Comparison of ENCODE assay signal across 8 mouse cellular contexts in the genomic region with DNA sequence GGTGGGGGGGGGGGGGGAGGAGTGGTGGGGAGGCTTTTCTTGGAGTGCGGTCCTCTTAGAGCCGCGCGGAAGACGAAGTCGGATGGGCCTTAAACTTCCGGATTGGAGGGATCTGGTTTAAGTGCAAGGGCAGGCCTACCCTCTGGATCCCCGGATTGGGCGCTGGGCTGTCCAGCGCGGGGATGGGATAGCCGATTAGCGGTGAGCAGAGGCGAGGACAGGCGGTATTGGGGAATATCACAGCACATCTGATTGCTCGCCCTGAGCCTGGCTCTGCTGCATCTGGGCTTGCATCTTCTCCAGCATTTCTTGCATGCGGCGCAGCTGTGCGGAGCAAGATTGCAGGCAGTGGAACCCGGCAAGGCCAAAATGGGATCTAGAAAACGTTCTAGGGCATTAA. TPM values are rescaled to one million over a fixed set of nuclear protein-coding genes. Genes with fewer than 3 reads are reported as not detected.
DNase-seq lines count a peak whose midpoint lies in the region; ATAC-seq and TF ChIP-seq lines count a peak whose summit lies in the region.

No protein-coding gene starts in this region.

- TF ChIP-seq CTCF in kidney, postnatal 0 days (IDR thresholded peaks at IDR 0.05; ENCODE audit: low read depth), result no peak

- WGBS in kidney, postnatal 0 days, result 35% methylated on average over 21 of the region's 21 CpGs
- 21% methylated on average over 21 of the region's 21 CpGs for WGBS in embryonic facial prominence, embryonic 12.5 days
- WGBS in intestine, embryonic 15.5 days, result 31% methylated on average over 21 of the region's 21 CpGs
- WGBS in neural tube, embryonic 11.5 days, result 25% methylated on average over 21 of the region's 21 CpGs

- H3K4me1 ChIP-seq in kidney, postnatal 0 days (replicated peaks; ENCODE audit: insufficient read depth, low read length), result no peaks in the 10 kb centered on the region
- peaks cover 5% of the 10 kb centered on the region; the same call in 1 of the 2 replicates for H3K4me1 ChIP-seq in embryonic facial prominence, embryonic 12.5 days
- peaks cover 11% of the 10 kb centered on the region for H3K4me1 ChIP-seq in intestine, embryonic 15.5 days (replicated peaks)
- H3K4me1 ChIP-seq in neural tube, embryonic 11.5 days (ENCODE audit: control insufficient read depth, insufficient read depth, low read length), result peaks cover 1% of the 10 kb centered on the region

- H3K4me3 ChIP-seq in kidney, postnatal 0 days (replicated peaks; ENCODE audit: low read depth, low read length), result peak overlapping the region; percentile 30
- H3K4me3 ChIP-seq in embryonic facial prominence, embryonic 12.5 days, result peak overlapping the region; percentile 29; the same call in 1 of the 2 replicates
- H3K4me3 ChIP-seq in intestine, embryonic 15.5 days (replicated peaks), result peak overlapping the region; percentile 33; the same call in 1 of the 2 replicates
- H3K4me3 ChIP-seq in neural tube, embryonic 11.5 days (ENCODE audit: low read depth, low read length), result peak overlapping the region; percentile 13; the same call in 1 of the 2 replicates

- no peak for ATAC-seq in kidney, postnatal 0 days (replicated peaks; ENCODE audit: low FRiP score, low read depth)
- ATAC-seq in embryonic facial prominence, embryonic 12.5 days (ENCODE audit: insufficient number of reproducible peaks, insufficient read depth, low FRiP score, low TSS enrichment), result no peak
- no peak for ATAC-seq in intestine, embryonic 15.5 days
- ATAC-seq in neural tube, embryonic 11.5 days (ENCODE audit: insufficient read depth, low FRiP score, low TSS enrichment), result no peak
- no peak for ATAC-seq in CD4-positive, CD25-positive, alpha-beta regulatory T cell, adult 4 months

- H3K4me2 ChIP-seq in kidney, postnatal 0 days (ENCODE audit: low read length), result peak overlapping the region; percentile 76
- H3K4me2 ChIP-seq in embryonic facial prominence, embryonic 12.5 days (replicated peaks), result peak overlapping the region; percentile 49
- peak overlapping the region; percentile 73 for H3K4me2 ChIP-seq in intestine, embryonic 15.5 days (replicated peaks)
- H3K4me2 ChIP-seq in neural tube, embryonic 11.5 days (ENCODE audit: low read depth), result peak overlapping the region; percentile 36

- H3K9me3 ChIP-seq in kidney, postnatal 0 days (replicated peaks; ENCODE audit: low read length), result no peaks in the 10 kb centered on the region
- H3K9me3 ChIP-seq in embryonic facial prominence, embryonic 12.5 days, result no peaks in the 10 kb centered on the region
- H3K9me3 ChIP-seq in intestine, embryonic 15.5 days, result no peaks in the 10 kb centered on the region
- no peaks in the 10 kb centered on the region for H3K9me3 ChIP-seq in neural tube, embryonic 11.5 days (ENCODE audit: control insufficient read depth, low read length)

- no peaks in the 10 kb centered on the region for H3K36me3 ChIP-seq in kidney, postnatal 0 days (ENCODE audit: insufficient read depth, low read length)
- H3K36me3 ChIP-seq in embryonic facial prominence, embryonic 12.5 days, result no peaks in the 10 kb centered on the region
- no peaks in the 10 kb centered on the region for H3K36me3 ChIP-seq in intestine, embryonic 15.5 days
- H3K36me3 ChIP-seq in neural tube, embryonic 11.5 days (ENCODE audit: control insufficient read depth, insufficient read depth, low read length), result no peaks in the 10 kb centered on the region

- peak overlapping the region; percentile 64; the same call in 1 of the 2 replicates for H3K27ac ChIP-seq in kidney, postnatal 0 days
- H3K27ac ChIP-seq in embryonic facial prominence, embryonic 12.5 days, result no peak overlapping the region
- H3K27ac ChIP-seq in intestine, embryonic 15.5 days, result no peak overlapping the region
- no peak overlapping the region for H3K27ac ChIP-seq in neural tube, embryonic 11.5 days (ENCODE audit: low read depth, low read length)

- peak; percentile 45 for DNase-seq in kidney, postnatal 0 days (ENCODE audit: low spot score)
- DNase-seq in kidney, adult 8-10 months, result no peak
- no peak for DNase-seq in neural tube, embryonic 11.5 days (ENCODE audit: low spot score)
- DNase-seq in adrenal gland, postnatal 14 days, result no peak
- DNase-seq in frontal cortex, postnatal 14 days (ENCODE audit: low spot score in 2 of 2), result no peak

- H3K9ac ChIP-seq in kidney, postnatal 0 days (ENCODE audit: low read depth, low read length), result peak overlapping the region; percentile 53
- H3K9ac ChIP-seq in embryonic facial prominence, embryonic 12.5 days, result peak overlapping the region; percentile 49
- H3K9ac ChIP-seq in intestine, embryonic 15.5 days, result peak overlapping the region; percentile 45; the same call in 1 of the 2 replicates
- peak overlapping the region; percentile 36 for H3K9ac ChIP-seq in neural tube, embryonic 11.5 days (ENCODE audit: low read length)

- H3K27me3 ChIP-seq in kidney, postnatal 0 days (ENCODE audit: insufficient read depth, low read length), result no peaks in the 10 kb centered on the region
- H3K27me3 ChIP-seq in embryonic facial prominence, embryonic 12.5 days, result peaks cover 12% of the 10 kb centered on the region; the same call in 1 of the 2 replicates
- no peaks in the 10 kb centered on the region for H3K27me3 ChIP-seq in intestine, embryonic 15.5 days (replicated peaks)
- H3K27me3 ChIP-seq in neural tube, embryonic 11.5 days (ENCODE audit: control insufficient read depth, insufficient read depth, low read length), result 0 out of 2 replicates have a peak, but pooled peaks cover 2% of the 10 kb centered on the region

RNA-seq across cellular contexts. Expression of a gene that starts 5.8 kb away (rescaled TPM):
- polyA plus RNA-seq in kidney, postnatal 0 days (2015; fragmentation: Nextera tagmentation; extraction: Ambion mirVana), result 2.9 and 4.7 TPM in 2 replicates
- 65.2 and 79.2 TPM in 2 replicates for polyA plus RNA-seq in embryonic facial prominence, embryonic 12.5 days (2016; fragmentation: Nextera tagmentation; extraction: Ambion mirVana)
- polyA plus RNA-seq in intestine, embryonic 15.5 days (2015; fragmentation: Nextera tagmentation; extraction: Ambion mirVana), result 15.4 and 21.1 TPM in 2 replicates
- polyA plus RNA-seq in neural tube, embryonic 11.5 days (2014; fragmentation: Nextera tagmentation; extraction: Ambion mirVana), result 87.1 and 113 TPM in 2 replicates
- 4.3 and 4.9 TPM in 2 replicates for total RNA-seq in adrenal gland, postnatal 14 days (2021)
- polyA plus RNA-seq in CD4-positive, CD25-positive, alpha-beta regulatory T cell, adult 4 months (2017; shearing (Covaris generic)), result 10 to 100 TPM; 25.4 to 31.5 TPM

RNA-seq across cellular contexts. Expression of a gene that starts 6.3 kb away (rescaled TPM):
- polyA plus RNA-seq in kidney, postnatal 0 days (2015; fragmentation: Nextera tagmentation; extraction: Ambion mirVana), result 14.9 and 16.9 TPM in 2 replicates
- 41.1 and 43.4 TPM in 2 replicates for polyA plus RNA-seq in embryonic facial prominence, embryonic 12.5 days (2016; fragmentation: Nextera tagmentation; extraction: Ambion mirVana)
- polyA plus RNA-seq in intestine, embryonic 15.5 days (2015; fragmentation: Nextera tagmentation; extraction: Ambion mirVana), result 23.2 and 23.6 TPM in 2 replicates
- 23.9 and 28.8 TPM in 2 replicates for polyA plus RNA-seq in neural tube, embryonic 11.5 days (2014; fragmentation: Nextera tagmentation; extraction: Ambion mirVana)
- 38.9 and 45.6 TPM in 2 replicates for total RNA-seq in adrenal gland, postnatal 14 days (2021)
- polyA plus RNA-seq in CD4-positive, CD25-positive, alpha-beta regulatory T cell, adult 4 months (2017; shearing (Covaris generic)), result 10 to 100 TPM; 12.5 to 18.4 TPM

RNA-seq across cellular contexts. Expression of a gene that starts 18.3 kb away (rescaled TPM):
- 22.3 and 25.1 TPM in 2 replicates for polyA plus RNA-seq in kidney, postnatal 0 days (2015; fragmentation: Nextera tagmentation; extraction: Ambion mirVana)
- polyA plus RNA-seq in embryonic facial prominence, embryonic 12.5 days (2016; fragmentation: Nextera tagmentation; extraction: Ambion mirVana), result 63.2 and 63.3 TPM in 2 replicates
- polyA plus RNA-seq in intestine, embryonic 15.5 days (2015; fragmentation: Nextera tagmentation; extraction: Ambion mirVana), result 24.7 and 27.5 TPM in 2 replicates
- polyA plus RNA-seq in neural tube, embryonic 11.5 days (2014; fragmentation: Nextera tagmentation; extraction: Ambion mirVana), result 28.7 and 31.4 TPM in 2 replicates
- 10.0 and 13.8 TPM in 2 replicates for total RNA-seq in adrenal gland, postnatal 14 days (2021)
- 1 to 10 TPM; 6.6 to 7.9 TPM for polyA plus RNA-seq in CD4-positive, CD25-positive, alpha-beta regulatory T cell, adult 4 months (2017; shearing (Covaris generic))

RNA-seq across cellular contexts. Expression of a gene that starts 18.4 kb away (rescaled TPM):
- polyA plus RNA-seq in kidney, postnatal 0 days (2015; fragmentation: Nextera tagmentation; extraction: Ambion mirVana), result 16.7 and 20.5 TPM in 2 replicates
- 34.0 and 39.7 TPM in 2 replicates for polyA plus RNA-seq in embryonic facial prominence, embryonic 12.5 days (2016; fragmentation: Nextera tagmentation; extraction: Ambion mirVana)
- polyA plus RNA-seq in intestine, embryonic 15.5 days (2015; fragmentation: Nextera tagmentation; extraction: Ambion mirVana), result 13.8 and 16.0 TPM in 2 replicates
- polyA plus RNA-seq in neural tube, embryonic 11.5 days (2014; fragmentation: Nextera tagmentation; extraction: Ambion mirVana), result 19.6 and 22.0 TPM in 2 replicates
- 11.2 and 35.8 TPM in 2 replicates for total RNA-seq in adrenal gland, postnatal 14 days (2021)
- polyA plus RNA-seq in CD4-positive, CD25-positive, alpha-beta regulatory T cell, adult 4 months (2017; shearing (Covaris generic)), result 100 to 1,000 TPM; 819 to 912 TPM

RNA-seq across cellular contexts. Expression of a gene that starts 18.7 kb away (rescaled TPM):
- 42.8 and 47.7 TPM in 2 replicates for polyA plus RNA-seq in kidney, postnatal 0 days (2015; fragmentation: Nextera tagmentation; extraction: Ambion mirVana)
- 73.7 and 82.5 TPM in 2 replicates for polyA plus RNA-seq in embryonic facial prominence, embryonic 12.5 days (2016; fragmentation: Nextera tagmentation; extraction: Ambion mirVana)
- 43.4 and 46.7 TPM in 2 replicates for polyA plus RNA-seq in intestine, embryonic 15.5 days (2015; fragmentation: Nextera tagmentation; extraction: Ambion mirVana)
- 91.6 and 92.0 TPM in 2 replicates for polyA plus RNA-seq in neural tube, embryonic 11.5 days (2014; fragmentation: Nextera tagmentation; extraction: Ambion mirVana)
- total RNA-seq in adrenal gland, postnatal 14 days (2021), result 50.9 and 55.4 TPM in 2 replicates
- 10 to 100 TPM; 39.7 to 51.9 TPM for polyA plus RNA-seq in CD4-positive, CD25-positive, alpha-beta regulatory T cell, adult 4 months (2017; shearing (Covaris generic))
